Mouse (Mus musculus) layer of hippocampus, postnatal 10 days (tissue): ENCODE results near the gene Snap47. TPM values are rescaled to one million over a fixed set of nuclear protein-coding genes. Genes with fewer than 3 reads are reported as not detected.
"Not testable (repeated sequence)": the region's sequence is repeated elsewhere in the genome, so short reads cannot be mapped to it uniquely, and the experiment has no call there.

Experiments
- DNase-seq, 2 experiments: peaks; one replicate each; pipeline ENCODE4 v3.0.0; 2021; ENCODE audit warnings: low spot score in 2 of 2
- total RNA-seq, 2 experiments: library from RNA; stranded (reverse); gene quantifications; 2 replicates each; pipeline ENCODE4 v1.2.3; 2021

Snap47 gene
- total RNA-seq, 2 experiments from 2014 or later: 307 to 329 TPM

DNA sequence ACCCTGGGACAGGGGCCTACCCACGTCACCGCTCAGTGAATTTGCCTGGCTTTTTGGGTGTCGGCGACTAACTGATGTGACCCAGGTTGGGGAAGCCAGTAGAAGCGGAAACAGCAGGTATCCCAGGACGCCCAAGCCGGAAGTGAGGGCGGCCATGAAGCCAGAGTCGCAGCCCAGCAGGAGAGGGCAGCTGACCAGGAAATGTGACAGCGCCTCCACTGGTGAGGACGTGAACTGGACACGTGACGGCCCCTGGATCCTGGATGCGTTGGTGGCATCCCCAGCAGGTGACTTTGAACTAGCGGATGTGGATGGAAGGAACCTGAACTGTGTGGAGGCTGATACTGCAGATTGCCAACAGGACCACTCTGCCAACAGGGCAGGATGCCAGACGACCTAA lies 75.5 kb downstream of the Snap47 start, which contains the start of gene Prss38:
Gene Prss38 (minus strand): TSS at position 183 of the 400 bp plus-strand sequence.
- no peak for DNase-seq

DNA sequence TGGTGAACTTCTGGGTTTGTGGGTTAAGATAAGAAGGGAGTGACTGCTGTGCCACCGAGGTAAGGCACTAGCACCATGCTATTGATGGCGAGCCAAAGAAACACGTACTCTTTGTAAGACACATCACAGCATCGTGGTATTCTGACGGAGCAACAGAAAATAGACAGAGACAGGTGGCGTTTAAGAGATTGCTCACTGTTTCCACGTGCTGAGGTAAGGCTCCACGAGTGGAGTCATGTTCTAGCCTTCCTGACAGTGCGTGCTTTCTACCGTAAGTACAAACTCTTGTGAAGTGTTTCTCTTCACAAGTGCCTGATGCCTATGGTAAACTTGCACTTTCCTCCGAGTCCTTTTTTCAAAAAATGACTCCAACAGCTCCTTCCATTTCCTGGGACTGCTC lies 81.1 kb downstream of the Snap47 start:
- no peak for DNase-seq

DNA sequence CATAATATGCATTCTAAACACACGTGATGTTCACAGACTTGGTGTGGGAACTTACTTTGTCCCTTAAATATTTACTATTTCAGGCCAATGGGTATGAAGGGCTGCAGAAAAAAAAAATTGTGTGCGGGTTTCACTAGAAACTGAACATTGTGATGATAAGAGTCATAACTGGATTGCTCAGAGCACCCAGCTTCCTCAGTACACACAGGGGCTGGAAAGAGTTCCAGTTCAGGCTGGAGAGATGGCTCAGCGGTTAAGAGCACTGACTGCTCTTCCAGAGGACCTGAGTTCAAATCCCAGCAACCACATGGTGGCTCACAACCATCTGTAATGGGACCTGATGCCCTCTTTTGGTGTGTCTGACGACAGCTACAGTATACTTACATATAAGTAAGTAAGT lies 83.0 kb downstream of the Snap47 start:
- DNase-seq: not testable (repeated sequence)

DNA sequence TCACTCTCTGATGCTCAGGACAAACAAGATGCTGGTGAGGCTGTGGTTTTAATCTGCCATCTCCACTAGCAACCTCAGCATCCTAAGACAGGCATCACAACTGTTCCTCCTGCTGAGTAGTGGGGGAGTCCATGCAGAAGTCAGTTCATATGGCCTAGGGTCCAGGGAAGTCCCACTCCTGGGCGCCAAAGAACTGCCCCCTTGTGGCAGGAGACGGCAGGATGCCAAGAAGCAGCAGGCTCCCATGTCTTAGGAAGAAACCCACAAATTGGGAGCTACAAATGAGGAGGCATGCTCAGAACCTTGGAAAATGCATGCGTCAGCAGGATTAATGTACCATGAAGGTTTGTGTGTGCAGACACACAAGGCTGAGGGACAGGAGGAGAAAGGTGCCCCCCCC lies 84.4 kb downstream of the Snap47 start:
- DNase-seq: no peak

DNA sequence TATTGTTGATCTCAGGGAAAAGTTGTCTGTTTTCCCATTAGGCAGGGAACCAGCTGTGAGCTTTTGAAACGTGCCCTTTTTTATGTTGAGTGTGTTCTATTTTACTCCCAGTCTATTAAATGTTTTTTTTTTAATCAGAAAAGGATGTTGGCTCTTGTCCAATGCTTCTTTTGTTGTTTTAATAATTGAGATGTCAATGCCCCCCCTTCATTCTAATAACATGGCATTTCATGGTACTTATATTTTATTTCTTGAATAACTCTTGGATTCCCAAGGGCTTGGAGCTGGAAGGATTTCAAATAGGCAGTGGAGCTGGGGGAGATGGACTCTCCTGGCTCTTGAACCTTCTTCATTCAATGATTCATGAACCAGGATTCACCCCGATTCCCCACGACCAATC lies 85.0 kb downstream of the Snap47 start:
- no peak for DNase-seq

DNA sequence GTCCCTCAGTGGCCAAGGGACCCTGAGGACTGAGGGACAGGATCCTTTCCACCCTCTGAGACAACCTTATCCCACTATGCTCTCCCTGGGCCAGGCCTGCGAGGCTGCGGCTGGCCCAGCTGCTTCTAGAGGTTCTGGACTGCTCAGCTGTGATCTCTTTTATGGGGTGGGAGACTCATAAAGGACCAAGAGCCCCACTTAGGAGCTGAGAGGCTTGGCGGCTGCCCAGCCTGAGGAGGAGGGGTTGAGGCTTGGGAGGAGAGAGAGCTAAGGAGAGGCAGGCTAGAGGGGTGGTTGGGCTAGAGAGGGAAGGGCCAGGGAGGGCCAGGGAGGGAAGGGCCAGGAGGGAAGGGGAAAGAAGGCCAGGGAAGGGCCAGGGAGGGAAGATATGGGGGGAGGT lies 86.6 kb downstream of the Snap47 start:
- DNase-seq: no peak

DNA sequence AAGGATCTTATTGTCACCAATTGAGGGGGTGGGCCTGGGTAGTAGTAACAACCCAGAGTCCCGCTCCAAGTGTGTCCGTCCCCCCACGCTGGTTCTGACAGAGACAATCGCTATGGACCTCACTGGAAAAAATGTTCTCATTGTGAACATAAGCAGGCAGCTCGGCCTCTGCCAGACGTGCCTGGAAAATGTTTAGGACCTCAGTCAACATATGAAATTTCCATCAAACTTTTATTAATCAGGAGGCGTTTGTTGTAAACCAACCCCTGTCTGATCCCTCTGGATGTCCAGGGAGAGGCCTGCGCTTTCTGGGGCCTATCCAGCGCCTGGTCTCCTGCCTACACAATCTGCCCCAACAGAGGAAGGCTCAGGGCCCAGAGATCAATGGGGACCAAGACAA lies 87.0 kb downstream of the Snap47 start:
- DNase-seq: no peak

DNA sequence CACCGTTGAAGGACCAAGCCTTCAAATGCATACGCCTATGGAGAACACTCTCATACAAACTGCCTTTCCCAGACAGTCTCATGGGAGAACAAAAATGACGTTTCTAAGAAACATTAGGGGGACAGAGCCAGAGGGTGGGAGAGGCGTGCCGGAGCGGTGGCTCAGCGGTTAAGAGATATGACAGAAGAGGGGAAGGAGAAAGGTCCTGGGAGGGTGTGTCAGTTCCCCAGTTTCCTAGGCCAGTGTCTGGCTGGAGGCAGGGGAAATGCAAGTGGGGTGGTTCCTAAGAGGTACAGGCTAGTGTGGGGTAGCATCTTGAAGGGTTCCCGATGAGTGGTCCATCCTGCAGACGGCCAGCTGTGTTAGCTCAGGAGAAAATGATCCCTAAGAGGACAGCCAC lies 89.7 kb downstream of the Snap47 start:
- no peak for DNase-seq

Other genes with a start within 250 kb of the Snap47 start
- gene Mrpl55, start 248.7 kb downstream of the Snap47 start, total RNA-seq: 10 to 100 TPM; 39.6 to 40.9 TPM
- 10 to 100 TPM; 24.7 to 25.5 TPM for gene 2310033P09Rik, start 242.9 kb downstream of the Snap47 start, total RNA-seq
- 100 to 1,000 TPM; 445 to 470 TPM for gene Arf1, start 222.9 kb downstream of the Snap47 start, total RNA-seq
- gene Wnt3a, start 160.4 kb downstream of the Snap47 start, total RNA-seq: not detected
- gene Wnt9a, start 144.3 kb downstream of the Snap47 start, total RNA-seq: 1 to 10 TPM; 2.7 to 2.9 TPM
- not detected for gene Prss38, start 75.5 kb downstream of the Snap47 start, total RNA-seq
- gene Jmjd4, start 1.1 kb downstream of the Snap47 start, total RNA-seq: 10 to 100 TPM; 30.3 to 30.6 TPM
- gene Zfp867, start 21.3 kb upstream of the Snap47 start, total RNA-seq: 1 to 10 TPM; 4.2 to 5.0 TPM
- 10 to 100 TPM; 13.1 to 15.1 TPM for gene Zkscan17, start 75.6 kb upstream of the Snap47 start, total RNA-seq
- 1 to 10 TPM; 1.0 TPM for gene Nlrp3, start 90.4 kb upstream of the Snap47 start, total RNA-seq
- not detected for gene Olfr222, start 125.0 kb upstream of the Snap47 start, total RNA-seq
- gene Olfr223, start 142.1 kb upstream of the Snap47 start, total RNA-seq: not detected
- gene Mprip, start 210.1 kb upstream of the Snap47 start, total RNA-seq: 100 to 1,000 TPM; 240 to 256 TPM